Mouse (Mus musculus) embryo, embryonic 11 days (tissue): ENCODE data around the gene Mcm5.

ENCODE experiments used
- DNase-seq: peaks from one replicate; pipeline ENCODE4 v3.0.0-alpha.2; 2015

Mcm5 gene

DNA sequence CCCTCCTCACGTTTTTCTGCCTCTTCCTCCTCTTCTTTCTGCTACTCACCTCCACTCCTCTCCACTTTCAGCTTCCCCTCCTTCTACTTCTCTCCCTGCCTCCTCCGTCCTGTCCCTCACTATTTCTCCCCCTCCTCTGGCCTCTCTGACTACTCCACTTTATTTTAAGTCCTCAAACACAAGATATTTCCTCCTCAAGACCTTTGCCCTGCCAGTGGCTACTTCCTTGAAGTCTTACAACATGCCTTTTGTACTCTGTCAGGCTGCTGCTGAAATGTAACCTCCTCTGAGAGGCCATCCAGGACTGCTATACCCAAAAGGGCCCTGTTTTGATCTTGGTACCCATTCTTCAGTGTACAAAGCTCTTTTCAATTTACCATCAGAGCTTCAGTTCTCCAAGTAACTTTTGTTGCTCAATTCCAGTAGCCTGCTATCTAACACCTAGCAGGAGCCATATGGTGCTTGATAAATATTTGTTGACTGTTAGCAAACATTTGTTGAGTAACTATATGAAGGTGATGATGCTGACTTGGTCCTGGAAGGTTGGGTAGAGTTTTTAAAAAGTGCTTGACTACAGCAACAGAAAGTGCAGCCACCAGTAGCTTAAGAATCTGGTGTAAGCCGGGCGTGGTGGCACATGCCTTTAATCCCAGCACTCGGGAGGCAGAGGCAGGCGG lies 62.8 kb downstream of the Mcm5 start:
- no peak for DNase-seq
